Mouse (Mus musculus) thymus, adult 2 months (tissue): ENCODE measurements around the gene Gm11492.

Source experiments
- CTCF ChIP-seq: fragments of 200-500 bp; IDR thresholded peaks from 2 replicates; pipeline ENCODE4 v1.5.1; 2012; ENCODE audit warnings: mild to moderate bottlenecking, control low read depth, low read length, moderate library complexity, borderline replicate concordance; ENCODE audit not compliant: control insufficient read depth, poor library complexity, insufficient read depth; ENCODE audit errors: extremely low read depth
- POLR2A ChIP-seq: fragments of 200-500 bp; IDR thresholded peaks from 2 replicates; pipeline ENCODE4 v1.6.1; 2012; ENCODE audit warnings: mild to moderate bottlenecking, low read length, control low read depth, moderate library complexity; ENCODE audit not compliant: control insufficient read depth, poor library complexity, insufficient read depth; ENCODE audit errors: extremely low read depth

DNA sequence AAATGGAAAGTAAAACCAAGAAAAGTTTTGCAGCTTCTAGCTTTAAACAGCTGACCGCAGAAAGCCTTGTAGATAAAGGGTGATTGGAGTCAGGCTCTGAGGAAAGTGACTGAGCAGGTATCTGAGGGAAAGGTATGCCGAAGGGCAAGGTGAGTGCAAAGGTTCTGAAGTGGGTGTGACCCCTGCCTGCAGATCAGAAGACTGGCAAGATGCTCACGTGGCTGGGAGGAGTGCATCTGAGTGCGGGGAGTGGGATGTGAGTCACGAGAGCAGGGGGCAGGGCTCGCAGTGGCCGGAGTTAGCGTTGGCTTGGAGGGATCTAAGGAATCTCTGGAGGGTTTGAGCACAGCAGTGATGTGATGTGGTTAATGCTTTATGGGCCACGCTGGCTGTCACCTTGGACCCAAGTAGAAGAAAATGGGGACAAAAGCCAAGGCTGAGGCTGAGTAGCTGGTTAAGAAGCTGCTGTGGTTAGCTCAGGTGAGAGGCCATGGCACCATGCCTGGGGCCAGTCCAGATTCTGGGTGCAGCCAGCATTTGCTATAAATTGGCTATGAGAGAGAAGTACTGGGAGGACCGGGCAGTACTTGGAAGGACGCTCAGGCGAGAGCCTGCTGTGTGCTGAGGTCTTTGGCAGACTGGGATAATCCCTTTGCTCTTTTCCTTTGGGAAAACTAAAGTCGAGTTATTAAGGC lies 33.1 kb downstream of the Gm11492 start:
- TF ChIP-seq CTCF (no peak), POLR2A (no peak)
